Mouse (Mus musculus) ovary, postnatal 14 days (tissue): ENCODE measurements around the gene Ankrd55.

Experiments used
- DNase-seq: peaks from one replicate; pipeline ENCODE4 v3.0.0; 2022; ENCODE audit warnings: low spot score

Ankrd55 gene

DNA sequence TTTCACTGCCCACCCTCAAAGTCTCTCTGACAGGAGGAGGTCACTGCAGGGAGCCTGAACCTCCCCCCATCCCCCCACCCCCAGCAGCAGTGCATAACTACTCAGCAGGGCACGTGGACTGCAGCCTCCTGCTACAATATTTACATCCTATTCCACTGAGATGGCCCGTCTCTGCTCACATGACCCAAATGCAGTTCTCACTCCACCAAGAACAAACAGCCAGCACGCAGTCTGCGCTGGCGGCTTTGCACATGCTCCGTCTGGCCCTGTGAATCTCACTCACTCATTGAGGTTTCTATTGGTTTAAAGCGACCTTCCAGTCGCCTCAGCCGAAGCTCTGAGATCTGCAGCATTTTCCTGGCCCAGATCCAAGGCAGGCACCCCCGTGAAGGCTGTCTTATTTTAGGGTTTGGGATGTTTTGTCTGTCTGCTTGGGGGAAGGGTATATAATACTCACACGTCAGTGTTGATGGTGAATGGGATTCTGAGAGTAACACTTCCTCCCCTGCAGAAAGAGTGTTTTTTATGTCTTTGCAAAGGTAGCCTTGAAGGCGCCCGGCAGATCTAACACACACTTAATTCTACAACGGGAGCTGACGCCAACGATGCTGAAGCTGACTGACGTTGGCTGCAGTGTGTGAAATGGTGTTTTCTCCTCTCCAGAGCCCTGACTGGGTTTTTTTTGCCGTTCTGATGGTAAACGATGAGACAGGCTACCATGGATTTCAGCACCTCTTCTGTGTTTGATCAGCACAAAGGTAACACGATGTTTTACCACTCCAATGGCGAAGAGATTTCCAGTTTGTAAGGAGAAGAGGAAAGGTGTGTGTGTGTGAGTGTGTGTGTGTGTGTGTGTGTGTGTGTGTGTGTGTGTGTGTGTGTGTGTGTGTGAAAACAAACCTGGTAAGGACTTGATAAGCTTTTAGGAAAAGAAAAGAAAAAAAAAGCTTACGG, at the start of gene Ankrd55:
Gene Ankrd55, plus strand, starts transcription at position 227 of the 954 bp plus-strand sequence.
- DNase-seq: no peak

GRCm38 (mm10) chr13:112239239-112239638, 49.0 kb upstream of the Ankrd55 start:
- no peak for DNase-seq

DNA sequence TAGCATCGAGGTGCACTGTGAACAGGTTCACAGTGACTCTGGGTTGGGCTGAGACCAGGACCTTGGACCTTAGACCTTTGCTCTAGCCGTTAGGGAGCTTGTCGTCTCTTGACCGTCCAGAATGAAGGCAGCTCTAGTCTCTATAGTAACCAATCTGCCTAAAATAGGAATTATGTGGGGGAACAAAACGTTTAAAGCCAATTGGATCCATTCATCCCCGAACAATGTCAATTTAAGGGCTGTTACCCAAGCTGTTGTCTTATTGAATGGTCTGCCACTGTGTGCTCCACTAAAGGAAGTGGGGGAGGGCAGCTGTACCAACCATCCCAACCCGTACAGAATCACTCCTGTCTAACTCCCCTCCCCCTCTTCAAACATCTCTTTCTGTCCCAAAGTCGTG, 46.8 kb upstream of the Ankrd55 start:
- DNase-seq: no peak

DNA sequence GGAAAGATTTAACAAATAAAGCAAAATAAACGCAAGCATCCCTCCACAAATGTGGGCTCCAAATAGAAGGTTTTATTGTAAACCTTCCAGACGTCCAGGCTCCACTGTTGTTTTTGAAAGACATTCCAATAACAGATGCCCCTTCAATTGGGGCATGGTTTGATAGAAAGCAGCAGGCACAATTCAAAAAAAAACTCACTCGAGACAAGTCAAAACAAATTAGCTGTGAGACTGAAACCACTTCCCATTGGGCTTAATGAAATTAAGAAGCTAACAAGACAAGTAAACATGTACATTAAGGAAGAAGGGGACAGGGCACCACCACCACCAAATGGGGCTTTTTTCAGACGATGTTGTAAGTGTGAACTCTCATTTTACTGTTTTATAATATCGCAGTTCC, 43.1 kb upstream of the Ankrd55 start:
- DNase-seq: no peak

DNA sequence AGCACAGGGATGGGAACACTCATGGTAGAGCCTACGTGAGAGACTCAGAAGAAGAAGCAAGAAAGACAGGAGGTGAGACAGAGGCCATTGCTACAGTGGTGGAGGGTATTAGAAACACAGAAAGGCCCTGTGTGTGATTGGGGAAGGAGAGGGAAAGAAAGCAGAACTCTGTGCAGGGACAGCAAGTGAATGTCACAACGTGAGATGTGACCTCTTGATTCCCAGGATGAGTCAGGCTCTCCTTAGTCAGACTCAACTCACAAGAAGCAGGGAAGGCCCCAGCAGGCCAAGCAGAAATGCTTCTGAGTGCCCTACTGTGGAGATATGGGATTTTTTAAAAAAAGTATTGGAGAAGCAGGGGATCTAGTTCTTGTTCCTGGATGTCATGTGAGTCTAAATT, 36.8 kb upstream of the Ankrd55 start:
- DNase-seq: no peak

DNA sequence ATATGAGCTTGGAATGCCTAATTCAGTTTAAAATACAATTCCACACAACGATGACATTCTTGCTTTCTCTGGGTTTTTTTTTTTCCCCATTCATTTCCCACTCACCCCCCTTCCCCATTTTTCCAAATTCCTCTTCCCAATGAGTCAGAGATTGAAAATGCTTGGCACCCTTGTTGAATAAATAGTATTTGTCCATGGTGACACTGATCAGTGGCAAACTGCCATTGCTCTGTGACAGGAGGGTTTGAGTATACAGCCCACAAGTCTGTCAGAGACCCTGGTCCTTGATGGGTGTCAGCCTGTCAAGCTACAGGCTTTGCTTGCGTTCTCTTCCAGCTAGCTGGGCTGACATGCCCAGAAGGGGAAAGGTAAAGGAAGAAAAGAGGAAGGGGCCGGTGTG, 36.2 kb upstream of the Ankrd55 start:
- DNase-seq: no peak

GRCm38 (mm10) chr13:112252991-112253620, 35.1 kb upstream of the Ankrd55 start:
- DNase-seq: no peak

DNA sequence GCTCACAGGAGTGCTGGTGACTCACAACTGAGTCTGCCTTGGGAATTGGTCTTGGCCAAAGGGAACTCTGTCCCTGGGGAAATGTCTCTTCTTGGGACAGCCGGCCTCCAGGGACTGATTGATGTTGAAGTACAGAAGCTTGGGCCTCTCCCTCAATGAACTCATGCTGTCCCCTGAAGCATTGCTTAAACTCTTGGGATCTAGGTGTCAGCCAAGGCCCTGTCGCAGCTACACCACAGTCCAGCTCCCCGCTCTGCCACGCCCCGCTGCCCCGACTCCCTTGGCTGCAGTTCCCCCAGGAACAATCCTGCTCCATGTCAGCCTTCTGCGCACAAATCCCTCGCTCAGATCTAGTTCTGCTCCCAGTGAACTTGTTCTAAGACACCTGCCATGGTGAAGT, 34.1 kb upstream of the Ankrd55 start:
- no peak for DNase-seq

GRCm38 (mm10) chr13:112255862-112256261, 32.4 kb upstream of the Ankrd55 start:
- no peak for DNase-seq

DNA sequence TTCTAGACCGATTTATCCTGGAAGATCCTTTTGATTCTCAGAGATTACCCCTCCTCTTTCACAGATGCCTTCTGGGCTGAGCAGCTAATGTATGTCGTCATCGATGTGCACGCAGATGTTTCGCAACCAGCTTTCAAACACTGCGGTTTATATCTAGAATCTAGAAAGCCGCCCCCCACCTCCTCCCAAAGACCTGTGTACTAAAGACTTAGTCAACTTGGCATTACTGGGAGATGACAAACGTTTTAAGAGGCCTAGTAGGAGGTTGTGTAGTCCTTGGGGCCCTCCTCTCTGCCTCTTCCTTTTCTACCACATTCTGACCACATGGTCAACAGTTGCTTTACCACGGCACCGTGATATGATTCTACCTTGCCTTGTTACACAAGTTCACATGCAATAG, 29.8 kb upstream of the Ankrd55 start:
- no peak for DNase-seq

- peak; percentile 52 for DNase-seq
Observed at GRCm38 (mm10) chr13:112259398-112259797, 28.9 kb upstream of the Ankrd55 start.

DNA sequence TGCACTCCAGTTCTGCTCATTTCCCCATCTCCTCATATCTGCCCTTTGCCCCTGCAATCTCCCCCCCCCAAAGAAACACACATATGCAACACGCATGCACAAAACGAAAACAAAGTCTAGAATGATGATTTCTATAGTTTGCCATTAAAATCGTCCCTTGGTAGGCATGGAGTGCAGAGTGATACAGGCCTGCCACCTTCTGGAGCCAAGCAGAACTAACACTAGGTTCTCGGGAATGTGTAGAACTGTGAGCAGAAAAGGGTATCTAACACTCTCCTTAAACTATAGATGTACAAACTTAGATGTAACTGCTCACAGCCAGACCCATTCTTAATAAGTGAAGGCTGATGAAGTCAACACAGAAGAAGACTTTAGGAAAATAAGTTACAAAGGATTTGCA, 23.6 kb upstream of the Ankrd55 start:
- no peak for DNase-seq

DNA sequence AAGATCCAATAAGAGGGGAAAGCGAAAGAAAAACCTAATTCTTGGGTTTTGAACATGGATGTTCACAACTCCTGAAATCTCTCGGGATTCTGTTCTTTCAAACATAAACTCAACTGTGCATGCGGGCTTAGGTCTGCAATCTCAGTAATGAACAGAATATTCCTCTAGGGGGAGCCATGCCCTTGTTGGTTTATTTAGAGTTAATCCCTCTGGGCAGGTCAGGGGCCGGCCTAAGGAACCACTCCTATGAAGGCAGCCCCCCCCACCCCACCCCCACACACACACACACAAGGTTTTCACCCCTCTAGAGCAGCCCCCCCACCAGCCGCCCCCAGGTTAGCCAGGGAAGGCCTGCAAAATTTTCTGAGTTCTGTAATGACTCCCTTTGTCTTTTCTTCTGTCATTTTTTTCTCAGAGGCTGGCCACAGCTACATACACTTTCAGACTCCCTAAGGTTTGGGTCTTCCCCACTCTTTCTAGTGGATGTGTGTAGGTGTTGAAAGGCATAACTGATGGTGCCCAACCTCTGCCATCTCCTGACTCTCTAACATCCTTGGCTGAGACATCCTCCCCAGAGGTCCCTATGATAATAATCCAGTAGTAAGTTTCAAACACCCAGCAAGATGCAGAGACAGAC, 16.2 kb upstream of the Ankrd55 start:
- no peak for DNase-seq

DNA sequence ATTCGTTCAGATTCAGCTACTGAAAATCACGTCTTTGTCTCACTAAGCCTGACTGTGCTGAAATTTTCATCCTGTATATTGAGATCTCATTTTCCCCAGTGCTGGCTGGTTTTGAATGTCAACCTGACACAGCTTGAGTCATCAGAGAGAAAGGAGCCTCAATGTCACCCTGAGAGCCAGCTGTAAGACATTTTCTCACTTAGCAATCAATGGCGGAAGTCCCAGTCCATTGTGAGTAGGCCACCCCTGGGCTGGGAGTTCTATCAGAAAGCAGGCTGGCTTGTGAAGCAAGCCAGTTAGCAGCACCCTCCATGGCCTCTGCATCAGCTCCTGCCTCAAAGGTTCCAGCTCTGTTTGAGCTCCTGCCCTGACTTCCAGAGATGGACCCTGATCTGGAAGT, 13.6 kb upstream of the Ankrd55 start:
- no peak for DNase-seq

DNA sequence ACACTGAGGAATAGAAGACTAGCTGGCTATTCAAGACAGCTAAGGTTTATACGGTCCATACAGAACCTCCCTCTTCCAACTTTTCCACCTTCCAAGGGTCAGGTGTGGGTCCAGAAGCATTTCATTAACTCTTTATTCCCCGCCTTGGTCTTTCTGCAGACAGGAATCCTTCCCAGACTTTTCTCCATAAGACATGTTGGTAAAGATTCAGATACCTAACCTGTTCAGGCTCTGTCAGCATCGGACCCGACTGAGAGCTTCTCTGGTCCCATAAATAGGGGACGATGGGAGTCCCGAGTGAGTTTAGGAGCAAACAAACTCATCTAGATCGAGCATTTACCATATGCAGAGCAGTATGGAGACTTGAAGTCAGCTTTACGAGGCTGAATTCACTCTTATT, 12.3 kb upstream of the Ankrd55 start:
- no peak for DNase-seq

- no peak for DNase-seq
Observed at GRCm38 (mm10) chr13:112277544-112277943, 10.7 kb upstream of the Ankrd55 start.

DNA sequence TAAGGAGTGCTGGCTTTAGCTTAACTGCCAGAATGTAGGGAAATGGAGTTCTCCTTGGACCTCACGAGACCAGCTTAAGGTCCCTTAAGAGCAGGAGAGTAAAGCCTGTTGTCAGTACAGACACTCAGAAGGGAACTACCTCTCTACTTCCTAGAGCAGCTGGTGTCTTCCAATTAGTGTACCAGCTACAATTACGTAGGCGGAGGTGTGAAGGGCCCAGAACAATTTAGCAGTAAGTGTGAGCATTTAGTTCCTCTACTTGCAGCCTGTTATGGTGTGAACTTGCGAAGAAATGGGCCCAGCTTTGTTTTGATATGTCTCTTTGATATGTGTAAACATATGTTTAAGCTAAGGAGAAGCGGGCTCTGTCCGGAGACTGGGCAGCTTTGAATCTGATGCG, 10.0 kb upstream of the Ankrd55 start:
- DNase-seq: no peak

GRCm38 (mm10) chr13:112287135-112287534, 1.1 kb upstream of the Ankrd55 start:
- no peak for DNase-seq

DNA sequence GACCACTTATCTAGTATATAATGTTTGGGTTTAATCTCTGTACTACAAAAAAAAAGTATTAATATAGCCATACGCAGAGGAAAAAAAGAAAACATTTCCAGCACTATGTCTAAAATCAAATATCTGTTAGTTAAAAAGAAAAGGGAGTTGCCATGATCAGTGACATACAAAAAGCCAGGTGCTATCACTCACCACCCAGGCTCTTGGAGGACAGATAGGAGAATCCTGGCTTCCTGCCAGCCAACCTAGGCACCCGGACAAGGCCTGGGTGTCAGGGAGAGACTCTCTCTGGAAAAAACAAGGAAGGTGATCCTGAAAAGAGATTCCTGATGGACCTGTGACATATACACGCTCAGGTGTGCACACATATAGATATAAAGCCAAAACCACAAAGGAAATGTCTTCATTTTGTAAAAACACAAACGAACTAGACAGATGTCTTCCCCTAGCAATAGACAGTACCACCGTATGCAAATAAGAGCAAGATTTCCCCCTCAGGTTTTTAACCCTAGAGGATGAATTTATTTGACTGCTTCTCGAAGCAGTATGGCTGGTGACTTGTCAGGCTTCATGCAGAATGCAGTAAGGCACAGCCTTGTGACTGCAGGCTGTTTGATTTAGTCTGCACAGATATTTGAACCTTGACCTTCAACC, 553 bp upstream of the Ankrd55 start:
- DNase-seq: no peak

DNA sequence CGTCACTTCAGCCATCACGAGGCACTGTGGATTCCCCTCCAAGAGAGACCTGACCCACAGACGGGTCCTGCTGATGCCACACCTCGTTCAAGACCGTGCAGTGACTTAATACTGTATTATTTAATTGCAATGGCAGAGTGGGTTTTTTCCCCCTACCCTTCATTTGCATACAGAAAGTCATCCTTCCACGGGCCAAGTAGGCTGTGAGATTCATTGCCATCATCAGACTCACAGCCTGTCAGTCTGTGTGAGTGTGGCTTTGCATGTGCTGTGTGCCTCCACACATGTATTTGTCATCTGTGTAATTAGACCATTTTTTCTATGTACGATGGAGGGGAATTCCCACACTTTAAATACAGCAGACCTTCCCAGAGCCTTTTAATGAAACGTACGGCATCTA, 1.1 kb downstream of the Ankrd55 start:
- DNase-seq: no peak

- no peak for DNase-seq
Observed at GRCm38 (mm10) chr13:112289981-112290380, 1.7 kb downstream of the Ankrd55 start.

- no peak for DNase-seq
Observed at GRCm38 (mm10) chr13:112292489-112292888, 4.2 kb downstream of the Ankrd55 start.
